Mouse (Mus musculus) myocyte (in vitro differentiated cells): ENCODE data around the gene Slc37a1.

Source experiments
- CEBPB ChIP-seq: IDR thresholded peaks from 2 replicates; pipeline ENCODE4 v1.6.1; 2011; ENCODE audit warnings: mild to moderate bottlenecking, moderate library complexity; ENCODE audit not compliant: poor library complexity, insufficient read depth, severe bottlenecking
- MAX ChIP-seq: IDR thresholded peaks from one replicate; pipeline ENCODE4 v1.6.1; 2011; ENCODE audit warnings: low read depth, mild to moderate bottlenecking, control low read depth
- MYOG ChIP-seq, 3 experiments: IDR thresholded peaks; one replicate each; pipeline ENCODE4 v1.6.1; 2011; ENCODE audit warnings: control low read depth in 2 of 3, low read depth in 2 of 3, mild to moderate bottlenecking in 2 of 3; ENCODE audit not compliant: insufficient read length in 2 of 3, control insufficient read depth in 1 of 3, insufficient read depth in 1 of 3
- POLR2A ChIP-seq: IDR thresholded peaks from one replicate; pipeline ENCODE4 v1.6.1; 2011; ENCODE audit warnings: low read depth, mild to moderate bottlenecking, control low read depth, moderate library complexity; ENCODE audit not compliant: insufficient read length
- POLR2AphosphoS2 ChIP-seq: IDR thresholded peaks from one replicate; pipeline ENCODE4 v1.6.1; 2011; ENCODE audit warnings: low read depth, control low read depth; ENCODE audit not compliant: insufficient read length
- REST ChIP-seq: IDR thresholded peaks from one replicate; pipeline ENCODE4 v1.6.1; 2011; ENCODE audit warnings: mild to moderate bottlenecking, control low read depth, moderate library complexity; ENCODE audit not compliant: insufficient read depth, insufficient read length
- SRF ChIP-seq: IDR thresholded peaks from one replicate; pipeline ENCODE4 v1.6.1; 2011; ENCODE audit warnings: low read depth; ENCODE audit not compliant: control insufficient read depth, insufficient read length
- TCF12 ChIP-seq: IDR thresholded peaks from one replicate; pipeline ENCODE4 v1.6.1; 2011; ENCODE audit warnings: mild to moderate bottlenecking, control low read depth; ENCODE audit not compliant: poor library complexity, insufficient read depth, severe bottlenecking
- TCF3 ChIP-seq: IDR thresholded peaks from one replicate; pipeline ENCODE4 v1.6.1; 2011; ENCODE audit warnings: low read depth, control low read depth; ENCODE audit not compliant: insufficient read length
- USF1 ChIP-seq: IDR thresholded peaks from one replicate; pipeline ENCODE4 v1.6.1; 2011; ENCODE audit warnings: low read depth, mild to moderate bottlenecking, control low read depth, moderate library complexity

DNA sequence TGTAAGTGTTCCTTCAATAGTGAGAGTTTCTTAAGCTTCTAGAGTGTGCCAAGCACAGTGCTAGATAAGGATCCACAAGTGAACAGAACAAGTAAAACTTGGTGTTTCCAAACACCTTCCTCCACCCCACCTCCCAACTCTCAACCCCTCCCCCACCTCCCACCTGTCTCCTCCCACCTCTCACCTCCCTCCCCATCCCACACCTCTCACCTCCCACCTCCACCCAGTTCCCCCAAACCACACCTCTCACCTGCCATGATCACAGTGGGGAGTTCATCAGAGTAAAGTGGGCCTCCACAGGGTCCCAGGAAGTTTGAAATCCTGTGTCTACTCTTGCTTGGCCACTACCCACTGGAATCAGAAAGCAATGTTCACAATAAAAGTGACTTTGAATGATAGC lies 3.7 kb downstream of the Slc37a1 start:
- TF ChIP-seq POLR2A (no peak), CEBPB (no peak), USF1 (no peak), SRF (no peak), MYOG (IDR thresholded peaks at IDR 0.05; ENCODE audit: control insufficient read depth in 1 of 3, insufficient read depth in 1 of 3, insufficient read length in 2 of 3, low read depth in 2 of 3) (no peak), TCF12 (no peak), POLR2AphosphoS2 (no peak), REST (no peak), MAX (no peak), TCF3 (no peak)
